Mouse (Mus musculus) right cerebral cortex, postnatal 4 days (tissue): ENCODE measurements at regions not wholly inside any gene's neighbourhood (a gene's known extent, or its start where the extent isn't known, plus 50 kb on each side); places are given as distances from the start of the nearest gene placed in this dataset.
"Not testable (repeated sequence)": the region's sequence is repeated elsewhere in the genome, so short reads cannot be mapped to it uniquely, and the experiment has no call there.

Experiments
- DNase-seq: peaks from one replicate; pipeline ENCODE4 v3.0.0-alpha.2; 2022

GRCm38 (mm10) chr14:84610476-84610875 lies 167.1 kb downstream of the Pcdh17 start:
- no peak for DNase-seq

DNA sequence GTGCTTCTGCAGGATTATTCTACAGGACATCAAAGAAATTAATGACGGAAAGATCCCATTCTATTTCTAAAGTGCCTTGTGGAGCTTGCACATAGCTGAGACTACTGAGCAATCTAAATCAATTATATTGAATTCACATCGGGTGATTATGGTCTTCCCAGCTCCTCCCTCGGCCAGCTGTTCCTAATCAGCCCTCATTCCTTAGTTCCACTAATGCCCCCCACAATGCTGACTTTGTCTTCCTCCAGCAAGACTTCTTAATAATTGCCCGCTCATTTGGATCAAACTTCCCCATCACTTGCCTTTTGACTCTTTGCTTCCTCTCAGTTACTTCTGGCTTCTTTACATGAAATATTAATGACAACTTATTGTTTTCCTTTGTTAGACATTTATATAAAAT lies 169.2 kb downstream of the Pcdh17 start:
- DNase-seq: no peak

DNA sequence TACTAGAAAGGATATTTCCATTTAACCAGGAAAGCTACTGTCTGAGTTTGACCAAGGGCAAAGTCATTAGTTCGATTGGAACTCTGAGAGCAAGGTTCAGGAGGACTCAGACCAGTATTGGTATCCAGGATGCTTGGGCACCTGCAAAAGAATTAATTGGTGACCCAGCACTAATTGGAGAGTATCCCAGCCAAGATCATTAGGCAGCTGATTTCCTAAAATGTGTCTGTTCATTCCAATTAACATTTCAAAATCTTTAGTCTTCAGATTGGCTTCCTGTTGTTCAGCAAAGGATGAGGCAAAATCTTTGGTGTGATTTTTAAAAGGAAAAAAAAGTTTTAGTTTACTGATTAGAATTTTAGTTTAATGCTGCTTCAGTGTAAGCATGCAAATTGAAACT lies 201.7 kb downstream of the Pcdh17 start:
- no peak for DNase-seq

- DNase-seq: peak; percentile 3
Observed at GRCm38 (mm10) chr14:84645972-84646577, 202.7 kb downstream of the Pcdh17 start.

- no peak for DNase-seq
Observed at GRCm38 (mm10) chr14:84659206-84659775, 215.9 kb downstream of the Pcdh17 start.

GRCm38 (mm10) chr14:84667685-84668084 lies 224.3 kb downstream of the Pcdh17 start:
- DNase-seq: not testable (repeated sequence)

DNA sequence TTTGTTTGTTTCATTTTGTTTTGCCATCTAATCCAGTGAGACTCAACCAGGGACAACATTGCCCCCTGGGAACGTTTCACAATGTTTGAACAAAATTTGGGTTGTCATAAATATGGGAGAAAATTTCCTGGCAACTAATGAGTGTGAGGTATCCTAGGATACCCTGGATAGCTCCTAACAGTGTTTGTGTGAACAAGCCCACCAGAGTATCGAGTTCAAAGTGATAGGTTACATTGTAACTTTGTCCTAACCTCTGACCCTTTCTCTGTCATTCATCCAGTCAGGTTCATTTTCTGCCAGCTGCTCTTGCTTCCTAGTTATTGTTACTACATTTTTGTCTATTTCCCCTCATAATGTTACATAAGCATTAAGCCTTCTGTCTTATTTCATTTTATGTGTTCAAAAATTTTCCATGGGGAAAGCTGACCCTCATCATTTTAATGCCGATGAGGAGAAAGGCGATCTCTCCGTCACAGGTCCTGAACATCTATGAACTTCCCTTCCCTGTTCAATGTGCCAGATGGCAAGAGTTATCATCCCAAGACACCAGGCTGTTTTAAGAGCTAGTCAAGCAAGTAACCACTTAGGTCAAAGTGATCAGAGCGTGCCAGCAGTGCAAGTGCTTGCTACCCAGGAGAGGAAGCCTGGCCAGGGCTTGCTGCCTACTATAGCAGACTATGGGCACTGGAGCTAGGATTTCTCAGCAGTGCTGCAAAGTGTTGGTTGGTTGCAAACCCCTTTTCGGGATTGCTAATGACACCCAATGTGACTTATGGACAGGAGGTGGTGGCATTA lies 228.5 kb downstream of the Pcdh17 start:
- no peak for DNase-seq

DNA sequence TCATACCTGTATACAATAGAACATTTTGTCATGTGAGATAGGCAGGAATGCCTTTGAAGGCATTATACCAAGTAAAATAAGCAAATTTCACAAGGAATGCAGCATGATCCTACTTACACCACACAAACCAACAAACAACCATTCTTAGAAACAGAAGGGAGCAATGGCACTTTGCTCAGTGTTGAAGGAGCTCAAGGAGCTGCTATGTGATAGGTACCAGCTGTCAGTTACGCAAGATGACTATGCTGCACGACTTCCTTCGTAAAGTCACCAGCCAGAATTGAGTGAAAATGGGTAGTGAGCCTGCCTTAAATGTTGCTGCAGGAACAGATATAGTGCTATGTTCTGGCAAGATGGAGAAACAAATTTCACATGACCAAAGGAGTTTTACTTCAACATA lies 243.5 kb downstream of the Pcdh17 start:
- DNase-seq: no peak

DNA sequence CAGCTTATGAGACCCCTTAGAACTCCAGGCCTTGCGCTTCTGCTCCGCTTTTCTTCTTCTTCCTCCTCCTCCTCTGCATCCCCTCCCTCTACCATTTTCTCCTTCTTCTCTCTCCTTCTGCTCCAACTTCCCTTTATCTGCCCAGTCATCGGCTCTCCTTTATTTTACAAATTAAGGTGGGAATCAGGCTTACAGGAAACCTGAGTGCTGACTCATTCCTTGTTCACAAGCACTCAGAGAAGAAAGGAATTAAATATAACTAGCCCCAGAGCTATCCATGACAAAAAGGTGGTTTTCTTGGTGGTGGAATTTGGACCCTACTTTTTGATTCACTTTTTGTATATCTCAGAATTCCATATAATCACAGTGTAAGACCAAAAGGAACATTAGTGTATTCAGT lies 247.4 kb downstream of the Pcdh17 start:
- DNase-seq: no peak
